ENCODE assay signal across 19 mouse cellular contexts in the genomic region with DNA sequence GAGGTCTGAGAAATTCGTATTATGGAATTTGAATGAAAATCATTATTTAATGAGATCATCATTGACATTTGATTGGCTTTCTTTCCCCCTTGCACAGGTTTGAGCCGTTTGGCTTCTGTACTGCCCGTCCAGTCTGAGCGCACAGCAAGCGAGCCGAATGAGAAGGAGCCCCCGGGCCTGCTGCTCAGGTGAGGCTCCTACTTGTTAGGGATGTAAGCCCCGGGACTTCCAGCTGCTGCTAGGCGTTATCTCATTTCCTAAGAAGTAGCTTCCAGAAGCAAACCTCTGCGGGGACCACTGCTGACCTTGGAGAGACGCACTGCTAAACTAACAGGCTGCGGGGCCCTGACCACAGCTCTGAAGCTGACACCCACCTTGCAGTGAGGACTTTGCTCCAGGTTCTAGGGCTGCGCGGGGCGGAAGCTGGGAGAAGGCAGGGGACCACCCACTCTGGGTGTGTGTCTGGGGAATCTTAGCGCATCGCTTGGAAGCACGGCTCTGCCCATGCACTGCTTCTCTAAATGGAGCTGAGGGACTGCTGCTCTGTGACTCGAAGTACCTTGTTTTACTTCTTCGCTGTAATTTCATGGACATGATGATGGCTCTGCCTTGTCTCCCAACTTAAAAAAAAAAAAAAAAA. TPM values are rescaled to one million over a fixed set of nuclear protein-coding genes. Genes with fewer than 3 reads are reported as not detected.
DNase-seq lines count a peak whose midpoint lies in the region; ATAC-seq lines count a peak whose summit lies in the region.
"Had no signal": no experiment of that assay in that cellular context is flagged by ENCODE, and none has a peak within 500 bp of the region (broad histone marks: within the 10 kb centered on the region; RNA-seq: fewer than 3 reads in every experiment).

No protein-coding gene starts in this region.

- no peak overlapping the region for H3K9ac ChIP-seq in neural tube, embryonic 15.5 days (replicated peaks)
- no peak overlapping the region; the same call in 1 of the 2 replicates for H3K9ac ChIP-seq in forebrain, embryonic 14.5 days (ENCODE audit: low read length)
- H3K9ac ChIP-seq in midbrain, embryonic 14.5 days (replicated peaks; ENCODE audit: low read length): no peak overlapping the region
- H3K9ac ChIP-seq: heart, embryonic 15.5 days; hindbrain, embryonic 15.5 days; liver, embryonic 13.5 days; stomach, embryonic 15.5 days had no signal

- H3K36me3 ChIP-seq in neural tube, embryonic 15.5 days: no peaks in the 10 kb centered on the region
- H3K36me3 ChIP-seq in forebrain, embryonic 14.5 days (ENCODE audit: control insufficient read depth, insufficient read depth, low read length): no peaks in the 10 kb centered on the region
- no peaks in the 10 kb centered on the region for H3K36me3 ChIP-seq in midbrain, embryonic 14.5 days (ENCODE audit: control insufficient read depth, insufficient read depth, low read length)
- H3K36me3 ChIP-seq: G1E; heart, embryonic 15.5 days; hindbrain, embryonic 15.5 days; liver, embryonic 13.5 days; stomach, embryonic 15.5 days had no signal

- DNase-seq in neural tube, embryonic 10.5 days (ENCODE audit: extremely low spot score, low spot score): peak; percentile 23
- DNase-seq in forebrain, embryonic 14.5 days (ENCODE audit: low spot score): peak; percentile 57
- DNase-seq in midbrain, embryonic 14.5 days: peak; percentile 50
- no peak for DNase-seq in thymus, postnatal 36 days
- DNase-seq in MN1 (ENCODE audit: low spot score): no peak
- DNase-seq: adrenal gland, adult 8-10 months; cerebellum, adult 8-10 months; kidney, adult 2 months; kidney, postnatal 36 days; layer of hippocampus, postnatal 36 days; liver, embryonic 13.5 days; thymus, postnatal 4 days had no signal

- no peak for ATAC-seq in neural tube, embryonic 15.5 days (ENCODE audit: low FRiP score)
- ATAC-seq in forebrain, embryonic 14.5 days: peak; percentile 35; the same call in 1 of the 2 replicates
- no peak for ATAC-seq in midbrain, embryonic 14.5 days (ENCODE audit: low FRiP score, low TSS enrichment)
- no peak for ATAC-seq in CD4-positive, CD25-positive, alpha-beta regulatory T cell, adult 4 months
- ATAC-seq: lung, postnatal 0 days had no signal

- WGBS in neural tube, embryonic 15.5 days: 27% methylated on average over 20 of the region's 20 CpGs
- WGBS in forebrain, embryonic 14.5 days: 6% methylated on average over 20 of the region's 20 CpGs
- WGBS in midbrain, embryonic 14.5 days: 18% methylated on average over 20 of the region's 20 CpGs

- no peak overlapping the region for H3K27ac ChIP-seq in neural tube, embryonic 15.5 days (replicated peaks)
- H3K27ac ChIP-seq in forebrain, embryonic 14.5 days (ENCODE audit: low read depth, low read length): peak overlapping the region; percentile 82
- no peak overlapping the region for H3K27ac ChIP-seq in midbrain, embryonic 14.5 days (replicated peaks; ENCODE audit: low read depth, low read length)
- H3K27ac ChIP-seq: heart, embryonic 15.5 days; hindbrain, embryonic 15.5 days; liver, embryonic 13.5 days; stomach, embryonic 15.5 days had no signal

- no peak overlapping the region for H3K4me3 ChIP-seq in neural tube, embryonic 15.5 days (replicated peaks)
- no peak overlapping the region for H3K4me3 ChIP-seq in forebrain, embryonic 14.5 days (ENCODE audit: low read depth, low read length)
- no peak overlapping the region for H3K4me3 ChIP-seq in midbrain, embryonic 14.5 days (replicated peaks; ENCODE audit: low read depth, low read length)
- H3K4me3 ChIP-seq: heart, embryonic 15.5 days; hindbrain, embryonic 15.5 days; liver, embryonic 13.5 days; stomach, embryonic 15.5 days had no signal

- peaks cover 86% of the 10 kb centered on the region for H3K27me3 ChIP-seq in neural tube, embryonic 15.5 days (replicated peaks)
- no peaks in the 10 kb centered on the region for H3K27me3 ChIP-seq in forebrain, embryonic 14.5 days (replicated peaks; ENCODE audit: control insufficient read depth, insufficient read depth, low read length)
- peaks cover 44% of the 10 kb centered on the region for H3K27me3 ChIP-seq in midbrain, embryonic 14.5 days (ENCODE audit: control insufficient read depth, insufficient read depth, low read length)

- H3K4me1 ChIP-seq in neural tube, embryonic 15.5 days: peaks cover 20% of the 10 kb centered on the region
- peaks cover 27% of the 10 kb centered on the region for H3K4me1 ChIP-seq in forebrain, embryonic 14.5 days (ENCODE audit: control insufficient read depth, insufficient read depth, low read length)
- peaks cover 10% of the 10 kb centered on the region for H3K4me1 ChIP-seq in midbrain, embryonic 14.5 days (ENCODE audit: control insufficient read depth, insufficient read depth, low read length)
- H3K4me1 ChIP-seq: liver, embryonic 13.5 days; stomach, embryonic 15.5 days had no signal

- 0 out of 2 replicates have a peak, but pooled peaks cover 12% of the 10 kb centered on the region for H3K9me3 ChIP-seq in neural tube, embryonic 15.5 days (replicated peaks)
- peaks cover 9% of the 10 kb centered on the region; the same call in 1 of the 2 replicates for H3K9me3 ChIP-seq in forebrain, embryonic 14.5 days (replicated peaks; ENCODE audit: control insufficient read depth, low read length)
- no peaks in the 10 kb centered on the region for H3K9me3 ChIP-seq in midbrain, embryonic 14.5 days (ENCODE audit: control insufficient read depth, low read length)
- H3K9me3 ChIP-seq: heart, embryonic 15.5 days; hindbrain, embryonic 15.5 days; liver, embryonic 13.5 days; stomach, embryonic 15.5 days had no signal

- no peak overlapping the region for H3K4me2 ChIP-seq in neural tube, embryonic 15.5 days
- H3K4me2 ChIP-seq in forebrain, embryonic 14.5 days (ENCODE audit: low read length): peak overlapping the region; percentile 28
- H3K4me2 ChIP-seq in midbrain, embryonic 14.5 days (ENCODE audit: low read length): peak overlapping the region; percentile 2; the same call in 1 of the 2 replicates
- H3K4me2 ChIP-seq: heart, embryonic 15.5 days; liver, embryonic 13.5 days; stomach, embryonic 15.5 days had no signal

RNA-seq across cellular contexts. Expression of a gene that starts 46.2 kb away (rescaled TPM):
- polyA plus RNA-seq in neural tube, embryonic 15.5 days (2015; fragmentation: Nextera tagmentation; extraction: Ambion mirVana): 0.18 and 0.33 TPM in 2 replicates
- 0.48 and 1.0 TPM in 2 replicates for polyA plus RNA-seq in forebrain, embryonic 14.5 days (2014; fragmentation: Nextera tagmentation; extraction: Ambion mirVana)
- 0.34 and 1.7 TPM in 2 replicates for polyA plus RNA-seq in midbrain, embryonic 14.5 days (2014; fragmentation: Nextera tagmentation; extraction: Ambion mirVana)
- polyA plus RNA-seq in CD4-positive, CD25-positive, alpha-beta regulatory T cell, adult 4 months (2017; shearing (Covaris generic)): 1 to 10 TPM; 1.5 to 2.0 TPM
- polyA plus RNA-seq: liver, embryonic 13.5 days had no signal

Comparison
In these comparisons a context has a peak if more than half of its experiments do, and no peak if none do; other contexts are left out.
1. DNase-seq: peak in neural tube, embryonic 10.5 days (single experiment), forebrain, embryonic 14.5 days (single experiment) and midbrain, embryonic 14.5 days (single experiment); none in thymus, postnatal 36 days (0 of 2) and MN1 (single experiment).